Mouse (Mus musculus) MEL (cell line): ENCODE data around the gene Itgb8. TPM values are rescaled to one million over a fixed set of nuclear protein-coding genes. Genes with fewer than 3 reads are reported as not detected.

ENCODE experiments used
- DNase-seq: peaks from one replicate; pipeline ENCODE4 v3.0.0; 2011; ENCODE audit warnings: low read depth, low spot score
- H3K27ac ChIP-seq: 2 replicates; pipeline ENCODE4 v1.5.1; 2012; ENCODE audit warnings: low read depth, mild to moderate bottlenecking, control low read depth, low read length, moderate library complexity; ENCODE audit not compliant: control insufficient read depth
- H3K27me3 ChIP-seq, 2 experiments: fragments of 150-350 bp in 1 of 2; sonication (generic) in 1 of 2; 2 replicates each; pipeline ENCODE4 v1.6.1; 2012; ENCODE audit warnings: low read length in 2 of 2, mild to moderate bottlenecking in 2 of 2, improper control_type of control experiment in 1 of 2, moderate library complexity in 1 of 2; ENCODE audit not compliant: insufficient read depth in 2 of 2, control insufficient read depth in 1 of 2
- H3K36me3 ChIP-seq, 2 experiments: 2 replicates each; pipeline ENCODE4 v1.6.1; 2012 to 2014; ENCODE audit warnings: low read length in 2 of 2, improper control_type of control experiment in 1 of 2, inconsistent platforms in 1 of 2, mild to moderate bottlenecking in 1 of 2; ENCODE audit not compliant: insufficient read depth in 2 of 2, control insufficient read depth in 1 of 2
- H3K4me1 ChIP-seq, 2 experiments: fragments of 150-350 bp in 1 of 2; sonication (generic) in 1 of 2; 2 replicates each; pipeline ENCODE4 v1.6.1; 2012; ENCODE audit warnings: low read length in 2 of 2, improper control_type of control experiment in 1 of 2, mild to moderate bottlenecking in 1 of 2; ENCODE audit not compliant: insufficient read depth in 2 of 2, control insufficient read depth in 1 of 2
- H3K4me3 ChIP-seq, 2 experiments: fragments of 150-350 bp in 1 of 2; sonication (generic) in 1 of 2; 2 replicates each; pipeline ENCODE4 v1.5.1; 2012; ENCODE audit warnings: low read depth in 2 of 2, low read length in 2 of 2, mild to moderate bottlenecking in 2 of 2, moderate library complexity in 2 of 2, control low read depth in 1 of 2, improper control_type of control experiment in 1 of 2; ENCODE audit not compliant: control insufficient read depth in 1 of 2, insufficient read depth in 1 of 2
- H3K79me2 ChIP-seq: 2 replicates; pipeline ENCODE4 v1.6.1; 2012; ENCODE audit warnings: mild to moderate bottlenecking, low read length, moderate library complexity; ENCODE audit not compliant: control insufficient read depth, poor library complexity, insufficient read depth
- H3K9ac ChIP-seq: 2 replicates; pipeline ENCODE4 v1.6.1; 2012; ENCODE audit warnings: low read depth, mild to moderate bottlenecking, control low read depth, low read length, moderate library complexity; ENCODE audit not compliant: control insufficient read depth, poor library complexity, severe bottlenecking
- H3K9me3 ChIP-seq: fragments of 150-350 bp; sonication (generic); replicated peaks from 2 replicates; pipeline ENCODE4 v1.6.1; 2012; ENCODE audit warnings: mild to moderate bottlenecking, low read length, improper control_type of control experiment, moderate library complexity; ENCODE audit not compliant: insufficient read depth
- CHD1 ChIP-seq: IDR thresholded peaks from 2 replicates; pipeline ENCODE4 v1.6.1; 2012; ENCODE audit warnings: low read depth, mild to moderate bottlenecking, inconsistent platforms, low read length, improper control_type of control experiment
- CHD2 ChIP-seq: IDR thresholded peaks from 2 replicates; pipeline ENCODE4 v1.6.1; 2011; ENCODE audit warnings: low read length, improper control_type of control experiment
- E2F4 ChIP-seq: IDR thresholded peaks from 2 replicates; pipeline ENCODE4 v1.6.1; 2011; ENCODE audit warnings: low read depth, low read length, improper control_type of control experiment, borderline replicate concordance
- ELF1 ChIP-seq: IDR thresholded peaks from 2 replicates; pipeline ENCODE4 v1.6.1; 2014; ENCODE audit warnings: low read depth, mild to moderate bottlenecking, inconsistent platforms, low read length, improper control_type of control experiment, moderate library complexity
- GABPA ChIP-seq: IDR thresholded peaks from 2 replicates; pipeline ENCODE4 v1.6.1; 2012; ENCODE audit warnings: low read depth, mild to moderate bottlenecking, inconsistent platforms, low read length, improper control_type of control experiment, moderate library complexity
- GATA1 ChIP-seq: IDR thresholded peaks from 2 replicates; pipeline ENCODE4 v1.6.1; 2011; ENCODE audit warnings: low read depth, low read length, improper control_type of control experiment
- JUND ChIP-seq: IDR thresholded peaks from 2 replicates; pipeline ENCODE4 v1.6.1; 2011; ENCODE audit warnings: low read depth, mild to moderate bottlenecking, improper control_type of control experiment, low read length
- KAT2A ChIP-seq: conservative IDR thresholded peaks from 2 replicates; pipeline ENCODE4 v1.6.1; 2012; ENCODE audit warnings: low read depth, low read length, improper control_type of control experiment, inconsistent platforms
- MAFK ChIP-seq: IDR thresholded peaks from 2 replicates; pipeline ENCODE4 v1.6.1; 2011; ENCODE audit warnings: low read depth, mild to moderate bottlenecking, low read length, improper control_type of control experiment, borderline replicate concordance
- MAZ ChIP-seq: IDR thresholded peaks from 2 replicates; pipeline ENCODE4 v1.6.1; 2012; ENCODE audit warnings: low read depth, mild to moderate bottlenecking, inconsistent platforms, low read length, improper control_type of control experiment
- MEF2A ChIP-seq: IDR thresholded peaks from 2 replicates; pipeline ENCODE4 v1.6.1; 2014; ENCODE audit warnings: low read depth, mild to moderate bottlenecking, inconsistent platforms, low read length, improper control_type of control experiment; ENCODE audit not compliant: poor library complexity, insufficient replicate concordance, severe bottlenecking; ENCODE audit errors: extremely low read depth
- MYC ChIP-seq: IDR thresholded peaks from 2 replicates; pipeline ENCODE4 v1.6.1; 2011; ENCODE audit warnings: low read depth, mild to moderate bottlenecking, low read length, improper control_type of control experiment, moderate library complexity
- NELFE ChIP-seq: IDR thresholded peaks from 2 replicates; pipeline ENCODE4 v1.6.1; 2011; ENCODE audit warnings: low read depth, low read length, improper control_type of control experiment
- NRF1 ChIP-seq: IDR thresholded peaks from 2 replicates; pipeline ENCODE4 v1.6.1; 2014; ENCODE audit warnings: low read depth, mild to moderate bottlenecking, inconsistent platforms, low read length, improper control_type of control experiment, moderate library complexity; ENCODE audit not compliant: poor library complexity, insufficient read depth, severe bottlenecking
- POLR2A ChIP-seq, 2 experiments: IDR thresholded peaks; 2 replicates each; pipeline ENCODE4 v1.6.1; 2011 to 2012; ENCODE audit warnings: low read length in 2 of 2, mild to moderate bottlenecking in 2 of 2, control low read depth in 1 of 2, improper control_type of control experiment in 1 of 2, low read depth in 1 of 2, moderate library complexity in 1 of 2; ENCODE audit not compliant: control insufficient read depth in 1 of 2, insufficient read depth in 1 of 2, poor library complexity in 1 of 2
- POLR2AphosphoS2 ChIP-seq: IDR thresholded peaks from 2 replicates; pipeline ENCODE4 v1.6.1; 2011; ENCODE audit warnings: low read length, improper control_type of control experiment
- SIN3A ChIP-seq: IDR thresholded peaks from 2 replicates; pipeline ENCODE4 v1.6.1; 2012; ENCODE audit warnings: low read length, improper control_type of control experiment, inconsistent platforms
- SMC3 ChIP-seq: IDR thresholded peaks from 2 replicates; pipeline ENCODE4 v1.6.1; 2011; ENCODE audit warnings: low read depth, low read length, improper control_type of control experiment
- USF1 ChIP-seq: IDR thresholded peaks from 2 replicates; pipeline ENCODE4 v1.6.1; 2014; ENCODE audit warnings: low read depth, mild to moderate bottlenecking, inconsistent platforms, low read length, improper control_type of control experiment, moderate library complexity
- USF2 ChIP-seq, 2 experiments: IDR thresholded peaks; 2 replicates each; pipeline ENCODE4 v1.6.1; 2011 to 2012; ENCODE audit warnings: improper control_type of control experiment in 2 of 2, low read length in 2 of 2, borderline replicate concordance in 1 of 2, inconsistent platforms in 1 of 2, low read depth in 1 of 2, mild to moderate bottlenecking in 1 of 2; ENCODE audit not compliant: insufficient read depth in 1 of 2
- ZC3H11A ChIP-seq: IDR thresholded peaks from 2 replicates; pipeline ENCODE4 v1.6.1; 2012; ENCODE audit warnings: low read depth, mild to moderate bottlenecking, inconsistent platforms, low read length, improper control_type of control experiment
- ZKSCAN1 ChIP-seq: IDR thresholded peaks from 2 replicates; pipeline ENCODE4 v1.6.1; 2012; ENCODE audit warnings: low read depth, mild to moderate bottlenecking, inconsistent platforms, low read length, improper control_type of control experiment, moderate library complexity
- ZMIZ1 ChIP-seq: IDR thresholded peaks from 2 replicates; pipeline ENCODE4 v1.6.1; 2012; ENCODE audit warnings: low read depth, mild to moderate bottlenecking, inconsistent platforms, low read length, improper control_type of control experiment, moderate library complexity
- polyA plus RNA-seq, 2 experiments: library from polyadenylated mRNA; stranded (reverse) in 1 of 2; unstranded in 1 of 2; fragments of >175 nt in 1 of 2; fragments of >200 nt in 1 of 2; gene quantifications; 2 replicates each; pipeline versions ENCODE4 v1.2.1 to v1.2.4; 2012; ENCODE audit warnings: low replicate concordance in 2 of 2, low read depth in 1 of 2; ENCODE audit not compliant: insufficient read length in 2 of 2, insufficient read depth in 1 of 2, missing spikeins in 1 of 2
- total RNA-seq: library from RNA; depleted of rRNA; stranded (reverse); fragments of 300-350 nt; gene quantifications from 2 replicates; pipeline ENCODE4 v1.2.3, GENCODE M21; 2012

Gene Itgb8
- total and polyA plus RNA-seq, 3 experiments = not detected

- Histone ChIP-seq H3K27ac (no peak overlapping the region), H3K4me1 (no peaks in the 10 kb centered on the region), H3K9me3 (no peaks in the 10 kb centered on the region), H3K9ac (no peak overlapping the region), H3K36me3 (no peaks in the 10 kb centered on the region), H3K27me3 (no peaks in the 10 kb centered on the region), H3K4me3 (no peak overlapping the region), H3K79me2 (no peaks in the 10 kb centered on the region)
- no peak for DNase-seq
- TF ChIP-seq USF2 (IDR thresholded peaks at IDR 0.05; ENCODE audit: borderline replicate concordance in 1 of 2, insufficient read depth in 1 of 2, low read depth in 1 of 2, low read length in 2 of 2) (no peak), SIN3A (no peak), POLR2AphosphoS2 (no peak), MAFK (no peak), MEF2A (no peak), E2F4 (no peak), GABPA (no peak), NELFE (no peak), MYC (no peak), JUND (no peak), USF1 (no peak), CHD2 (no peak), KAT2A (no peak)
- TF ChIP-seq, all 39 proteins: peak for 0
Observed at GRCm38 (mm10) chr12:119241071-119241470, 2.5 kb upstream of the Itgb8 start.

GRCm38 (mm10) chr12:119237921-119238695, 494 bp downstream of the Itgb8 start:
- Histone ChIP-seq H3K4me1 (no peaks in the 10 kb centered on the region), H3K36me3 (no peaks in the 10 kb centered on the region), H3K4me3 (no peak overlapping the region), H3K27ac (no peak overlapping the region), H3K79me2 (no peaks in the 10 kb centered on the region), H3K27me3 (no peaks in the 10 kb centered on the region)
- TF ChIP-seq SIN3A (no peak), SMC3 (no peak), NRF1 (no peak), E2F4 (no peak), NELFE (no peak), ELF1 (no peak), ZC3H11A (no peak), KAT2A (no peak), USF2 (IDR thresholded peaks at IDR 0.05; ENCODE audit: borderline replicate concordance in 1 of 2, insufficient read depth in 1 of 2, low read depth in 1 of 2, low read length in 2 of 2) (no peak), POLR2A (IDR thresholded peaks at IDR 0.05; ENCODE audit: control insufficient read depth in 1 of 2, insufficient read depth in 1 of 2, low read depth in 1 of 2, low read length in 2 of 2, poor library complexity in 1 of 2) (no peak), MAZ (no peak), CHD1 (no peak), ZKSCAN1 (no peak), ZMIZ1 (no peak), CHD2 (no peak), MEF2A (no peak), GATA1 (no peak), POLR2AphosphoS2 (no peak)
- TF ChIP-seq, all 39 proteins: peak for 0
- Histone ChIP-seq H3K9ac (no peak overlapping the region), H3K9me3 (no peaks in the 10 kb centered on the region)
- no peak for DNase-seq
